Mouse (Mus musculus) CD4-positive naive resting alpha-beta T cell, adult 76 days (primary cell): ENCODE data around the gene Wnt11. TPM values are rescaled to one million over a fixed set of nuclear protein-coding genes. Genes with fewer than 3 reads are reported as not detected.

ENCODE experiments used
- total RNA-seq: library from RNA; stranded (reverse); gene quantifications from one replicate; pipeline ENCODE4 v1.2.4, GENCODE M21; 2023

Wnt11 gene
- total RNA-seq: 0.15 TPM

DNA sequence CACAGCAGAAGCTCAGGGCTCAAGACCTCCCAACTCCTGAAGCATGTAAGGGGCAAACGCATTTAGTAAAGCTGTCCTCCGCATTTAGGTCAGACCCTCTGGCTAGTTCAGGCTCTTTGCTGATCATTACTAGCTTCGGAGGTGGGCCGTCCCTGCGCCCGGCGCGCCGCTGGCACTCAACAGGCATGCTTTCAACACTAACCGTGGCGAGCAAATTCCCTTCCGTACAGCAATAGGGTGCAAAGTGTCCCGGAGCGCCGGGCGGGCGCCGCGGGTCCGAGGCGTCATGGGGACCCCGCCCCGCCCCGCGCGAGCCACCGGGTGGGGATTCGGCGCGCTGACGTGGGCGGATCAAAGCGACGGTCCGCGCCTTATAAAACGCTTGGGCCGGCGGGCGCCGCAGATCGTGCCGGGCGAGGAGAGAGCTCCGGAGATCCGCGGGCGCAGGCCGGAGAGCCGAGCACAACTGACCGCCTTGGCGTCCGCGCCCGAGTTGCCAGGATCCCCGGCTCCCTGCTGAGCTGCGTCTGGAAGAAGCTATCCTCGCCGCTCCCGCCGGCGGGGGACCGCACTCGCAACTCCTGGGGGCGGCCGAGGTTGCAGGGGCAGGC, at the start of gene Wnt11:
Gene Wnt11, plus strand, starts transcription at position 402 of the 611 bp plus-strand sequence.

Other genes with a start within 250 kb of the Wnt11 start
- gene Emsy, start 178.3 kb upstream of the Wnt11 start, total RNA-seq: 94.1 TPM
- 68.7 TPM for gene Thap12, start 132.0 kb upstream of the Wnt11 start, total RNA-seq